Mouse (Mus musculus) left cerebral cortex, postnatal 10 days (tissue): Measurements from ENCODE around the gene Tgm7. TPM values are rescaled to one million over a fixed set of nuclear protein-coding genes. Genes with fewer than 3 reads are reported as not detected.
"Not testable (repeated sequence)": the region's sequence is repeated elsewhere in the genome, so short reads cannot be mapped to it uniquely, and the experiment has no call there.

Source experiments
- DNase-seq, 2 experiments: peaks; one replicate each; pipeline ENCODE4 v3.0.0; 2021 to 2022; ENCODE audit warnings: low spot score in 2 of 2, mixed read lengths in 1 of 2; ENCODE audit errors: extremely low spot score in 1 of 2
- intact Hi-C: fragments of 180-260 bp; cut with DNase I; formaldehyde crosslinking; loops from one replicate; pipeline ENCODE4 v1.15.1; 2025
- total RNA-seq, 2 experiments: library from RNA; stranded (reverse); gene quantifications; 2 replicates each; pipeline ENCODE4 v1.2.3; 2021

Tgm7 gene
- total RNA-seq: not detected

DNA sequence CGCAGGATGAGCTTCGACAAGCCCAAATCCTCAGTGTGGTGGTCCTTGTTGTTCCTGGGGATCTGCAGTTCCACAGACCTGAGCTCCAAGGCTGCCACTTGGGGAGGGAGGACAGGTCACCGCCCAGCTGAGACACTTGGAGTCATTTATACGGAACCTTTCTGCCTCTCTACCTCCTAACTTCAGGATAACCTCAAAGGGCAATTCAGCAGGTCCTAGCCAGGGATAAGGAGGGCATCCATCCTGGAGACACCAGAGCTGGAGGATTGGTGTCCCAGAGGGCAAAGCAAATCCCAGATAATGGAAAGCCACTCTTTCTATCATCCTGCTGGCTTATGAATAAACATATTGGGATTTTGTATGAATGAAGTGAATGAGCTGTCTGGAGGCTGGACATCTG, at the start of gene Tgm7:
Gene Tgm7, minus strand, starts transcription at position 101 of the 400 bp plus-strand sequence.
- no peak for DNase-seq
- intact Hi-C loops: no loop called here

DNA sequence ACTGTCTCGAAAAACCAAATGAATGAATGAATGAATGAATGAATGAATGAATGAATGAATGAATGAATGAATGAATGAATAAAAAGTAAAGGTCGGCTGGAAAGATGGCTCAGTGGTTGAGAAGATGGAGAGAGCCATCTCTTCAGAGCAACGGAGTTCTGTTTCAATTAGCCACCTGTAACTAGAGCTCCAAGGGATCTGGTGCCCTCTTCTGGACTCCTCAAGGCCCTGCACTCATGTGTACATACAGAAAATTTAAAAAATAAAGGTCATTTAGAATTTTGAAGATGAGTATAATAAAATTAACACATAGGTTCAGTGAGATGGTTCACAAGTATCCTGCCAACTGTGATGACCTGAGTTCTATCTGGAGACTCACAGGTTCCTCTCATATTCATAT, 43.5 kb upstream of the Tgm7 start:
- intact Hi-C loops: no loop called here
- no peak for DNase-seq

DNA sequence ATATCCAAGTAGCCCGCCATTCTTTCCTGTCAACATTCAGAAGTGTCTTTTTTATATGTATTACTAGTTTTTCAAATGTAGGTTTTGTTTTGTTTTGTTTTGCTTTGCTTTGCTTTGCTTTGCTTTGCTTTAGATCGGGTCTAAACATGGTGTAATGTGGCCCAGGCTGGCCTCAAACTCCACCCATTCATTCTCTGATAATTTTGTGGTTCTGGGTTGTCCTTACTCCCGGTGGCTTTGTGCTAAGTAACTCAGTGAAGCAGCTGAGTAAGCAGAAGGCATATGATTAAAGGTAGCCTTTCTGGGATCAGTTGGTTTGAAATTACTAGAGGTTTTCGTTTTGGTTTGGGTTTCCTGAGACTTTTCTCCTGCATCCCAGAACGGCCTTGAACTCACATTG, 40.1 kb upstream of the Tgm7 start:
- DNase-seq: no peak
- intact Hi-C loops: no loop called here

DNA sequence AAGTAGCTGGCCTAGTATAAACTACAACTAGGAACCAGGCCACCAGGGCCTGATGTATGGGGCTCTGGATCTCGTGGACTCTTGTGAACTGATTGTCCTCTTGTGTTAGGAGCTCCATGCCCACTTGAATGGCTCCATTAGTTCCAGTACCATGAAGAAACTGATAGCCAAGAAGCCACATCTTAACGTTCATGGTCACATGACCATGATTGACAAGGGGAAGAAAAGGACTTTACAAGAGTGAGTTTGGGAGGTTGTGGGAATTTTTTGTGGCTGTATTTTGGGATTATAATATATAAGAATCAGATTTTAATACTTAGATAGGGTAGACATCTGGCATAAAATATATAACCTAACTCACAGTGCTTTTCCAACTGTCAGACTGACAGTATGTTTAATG, 32.8 kb upstream of the Tgm7 start:
- no peak for DNase-seq
- intact Hi-C loops: no loop called here

DNA sequence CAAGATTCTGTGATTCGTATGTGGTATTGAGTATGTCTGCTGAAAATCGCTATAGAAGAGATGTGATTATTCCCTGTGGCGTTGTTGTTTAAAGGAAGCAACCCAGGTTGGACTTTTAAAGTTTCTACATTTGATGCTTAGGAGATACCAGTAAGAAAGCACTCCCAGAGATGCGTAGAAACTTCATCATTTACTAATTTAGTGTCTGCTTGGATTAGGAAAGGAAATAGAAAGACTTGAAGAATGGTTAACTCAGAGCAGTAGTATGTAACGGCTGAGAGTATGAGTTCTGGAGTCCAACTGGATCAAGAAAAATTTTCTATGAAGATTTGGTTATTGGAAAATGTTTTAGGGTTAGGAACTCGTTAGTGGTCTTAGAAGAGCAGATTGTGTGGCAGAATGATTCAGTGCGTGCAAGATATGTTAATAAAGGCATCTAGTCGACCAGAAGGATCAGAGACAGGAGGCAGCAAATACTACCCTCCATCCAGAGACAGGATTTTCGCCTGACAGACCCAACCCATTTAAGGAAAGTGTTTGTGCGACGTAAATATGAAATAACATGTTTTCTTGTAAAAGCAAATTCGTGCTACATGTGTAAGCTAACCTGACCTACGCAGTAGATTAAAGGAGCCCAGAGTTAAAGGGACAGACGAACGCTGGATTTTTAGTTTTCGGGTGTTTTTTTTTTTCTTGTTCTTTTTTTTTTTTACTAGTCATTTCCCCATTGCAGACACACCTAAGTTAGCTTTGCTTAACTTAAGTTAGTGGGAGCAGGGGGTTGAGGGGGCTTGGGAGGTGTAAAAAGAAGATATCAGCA, 31.8 kb upstream of the Tgm7 start:
- no peak for DNase-seq
- intact Hi-C loops: no loop called here

DNA sequence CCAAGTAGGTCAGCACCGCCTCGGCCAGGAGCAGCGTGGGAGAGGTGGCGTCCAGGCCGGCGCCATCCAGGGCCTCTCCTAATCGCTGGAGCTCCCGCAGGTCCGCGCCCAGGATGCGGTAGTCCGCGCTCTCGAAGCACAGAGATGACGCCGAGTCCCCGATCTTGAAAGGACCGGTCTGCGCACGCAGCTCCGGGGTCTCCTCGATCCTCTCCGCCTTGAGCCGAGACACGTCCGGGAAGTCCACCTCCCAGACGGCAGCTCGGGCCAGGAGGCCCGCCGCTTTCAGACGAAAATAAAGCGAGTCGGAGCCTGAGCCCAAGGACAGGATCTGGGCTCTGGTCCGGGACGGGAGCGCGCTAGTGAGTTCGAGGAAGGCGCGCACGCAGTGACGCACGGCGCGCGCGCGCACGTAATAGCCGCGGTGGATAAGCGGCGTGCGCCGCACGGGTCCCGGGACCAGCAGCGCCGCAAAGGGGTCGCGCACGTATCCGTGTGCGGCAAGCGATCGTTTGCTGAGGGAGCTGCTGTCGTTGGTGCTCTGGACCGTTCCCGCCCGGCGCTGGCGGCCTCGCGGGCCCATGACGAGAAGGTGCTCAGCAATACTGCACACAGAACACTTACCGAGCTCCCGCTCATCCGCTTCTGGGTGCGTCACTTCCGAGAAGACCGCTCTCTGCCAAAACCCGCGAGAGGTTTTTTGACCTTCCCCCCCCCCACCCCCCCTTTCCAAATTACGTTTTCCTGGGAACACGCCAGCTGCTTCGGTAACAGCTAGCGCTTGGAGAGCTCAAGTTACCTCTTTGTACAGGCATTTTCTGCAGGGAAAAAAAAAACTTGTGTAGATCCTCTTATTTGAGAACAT, 30.7 kb upstream of the Tgm7 start, which contains the start of the genes Adal and Lcmt2:
Gene Adal, plus strand, starts transcription at position 411 of the 865 bp plus-strand sequence.
Gene Lcmt2, minus strand, starts transcription at position 636 of the 865 bp plus-strand sequence.
- DNase-seq: peak; percentile 91 to 93
- intact Hi-C loops: no loop called here

DNA sequence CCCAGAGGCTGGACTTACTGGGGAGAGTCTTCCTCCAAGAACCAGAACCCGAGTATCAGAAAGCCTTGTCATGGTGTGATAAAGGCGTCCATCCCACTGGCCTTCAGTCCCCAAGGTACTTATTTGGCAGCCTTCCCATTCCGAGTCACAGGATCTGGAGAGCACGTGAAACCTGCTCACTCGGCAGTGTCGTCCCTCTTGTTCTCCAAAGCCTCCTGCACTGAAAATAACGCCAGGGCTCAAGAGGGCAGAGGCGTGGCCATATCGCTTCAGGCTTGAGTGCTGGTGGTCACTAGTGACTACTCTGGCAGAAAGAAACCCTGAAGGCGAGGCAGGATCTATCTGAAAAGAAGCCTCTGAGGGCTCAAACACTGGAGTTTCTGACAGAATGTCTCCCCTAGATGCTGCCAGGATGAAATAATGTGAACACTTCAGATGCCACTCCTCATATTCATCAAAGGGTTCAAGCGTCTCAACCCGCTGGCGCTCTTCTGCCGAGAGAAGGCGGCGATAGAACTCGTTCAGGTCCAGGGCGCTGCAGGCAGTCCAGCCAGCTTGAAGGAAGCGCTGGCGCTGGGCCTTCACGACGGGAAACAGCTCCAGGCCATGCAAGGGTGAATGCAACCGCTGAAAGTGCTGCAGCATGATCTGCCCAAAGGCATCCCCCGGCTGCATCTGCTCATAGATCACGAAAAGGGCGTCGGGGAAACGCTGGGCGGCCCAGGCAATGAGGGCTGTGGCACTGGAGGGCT, 29.8 kb upstream of the Tgm7 start:
- intact Hi-C loops: no loop called here
- DNase-seq: peak; percentile 8 to 28

DNA sequence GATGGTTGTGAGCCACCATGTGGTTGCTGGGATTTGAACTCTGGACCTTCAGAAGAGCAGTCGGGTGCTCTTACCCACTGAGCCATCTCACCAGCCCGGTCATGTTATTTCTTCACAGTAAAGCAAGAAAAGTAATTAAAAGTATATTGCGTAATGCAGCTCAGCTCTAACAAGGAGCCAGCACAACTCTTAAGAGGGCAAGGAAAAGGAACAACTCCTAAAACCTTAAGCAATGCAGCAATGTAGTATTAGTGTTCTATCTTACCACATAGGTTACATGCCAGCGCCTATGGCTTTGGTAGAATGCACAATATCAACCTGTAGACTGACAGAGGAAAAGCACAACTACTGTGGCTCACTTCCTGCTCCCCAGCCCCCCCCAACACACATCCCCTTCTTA, 27.8 kb upstream of the Tgm7 start:
- DNase-seq: no peak
- intact Hi-C loops: no loop called here

DNA sequence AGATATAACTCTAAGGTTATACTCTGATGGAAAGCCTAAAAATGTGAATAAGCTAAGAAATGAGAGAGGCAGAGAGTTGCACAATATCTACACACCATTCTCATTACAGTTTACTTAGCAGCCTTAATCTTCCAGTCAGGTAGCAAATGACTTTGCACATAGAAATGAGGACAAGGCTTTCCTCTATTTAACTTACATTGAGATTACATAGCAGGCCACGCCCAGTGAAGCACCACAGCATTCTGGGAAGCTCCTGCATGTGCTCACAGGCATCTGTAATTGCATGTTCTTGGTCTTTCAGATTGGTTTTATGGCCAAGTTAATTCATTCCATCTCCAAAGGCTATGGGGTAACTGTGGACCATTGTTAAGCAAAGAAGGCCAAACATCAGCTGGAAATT, 23.2 kb upstream of the Tgm7 start:
- intact Hi-C loops: no loop called here
- DNase-seq: no peak

DNA sequence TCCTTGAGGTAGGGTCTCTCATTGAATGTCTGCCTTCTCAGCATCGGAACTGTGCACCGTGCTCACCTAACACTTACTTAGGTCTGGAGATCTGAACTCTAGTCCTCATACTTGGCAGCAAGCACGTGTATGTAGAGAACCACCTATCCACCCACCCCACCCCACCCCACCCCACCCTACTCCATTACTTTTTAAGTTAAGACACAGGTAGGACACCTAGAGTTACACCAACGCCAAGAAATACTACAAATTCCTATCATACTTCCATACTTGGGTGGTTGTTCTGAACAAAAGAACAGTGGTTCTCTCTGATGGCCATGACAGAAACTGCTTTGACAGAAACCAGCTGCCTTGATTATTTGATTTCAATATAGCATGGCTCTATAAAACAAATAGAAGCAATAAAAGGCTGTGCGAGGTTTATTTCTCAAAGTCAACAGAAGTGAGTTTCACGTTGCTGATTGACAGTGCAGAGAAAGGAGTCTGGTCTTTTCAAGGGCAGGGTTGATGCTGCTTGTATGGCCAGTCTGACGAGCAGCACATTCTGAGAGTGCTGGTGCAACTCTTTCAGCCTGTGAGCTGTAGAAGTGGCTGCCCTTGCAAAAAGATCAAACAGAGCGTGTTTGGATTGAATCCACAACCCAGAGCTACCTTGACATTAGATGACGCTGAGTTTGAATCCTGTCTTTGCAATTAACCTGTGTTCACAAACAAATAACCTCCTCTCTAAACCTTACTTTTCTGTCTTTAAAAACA, 19.4 kb upstream of the Tgm7 start:
- intact Hi-C loops: no loop called here
- no peak for DNase-seq

DNA sequence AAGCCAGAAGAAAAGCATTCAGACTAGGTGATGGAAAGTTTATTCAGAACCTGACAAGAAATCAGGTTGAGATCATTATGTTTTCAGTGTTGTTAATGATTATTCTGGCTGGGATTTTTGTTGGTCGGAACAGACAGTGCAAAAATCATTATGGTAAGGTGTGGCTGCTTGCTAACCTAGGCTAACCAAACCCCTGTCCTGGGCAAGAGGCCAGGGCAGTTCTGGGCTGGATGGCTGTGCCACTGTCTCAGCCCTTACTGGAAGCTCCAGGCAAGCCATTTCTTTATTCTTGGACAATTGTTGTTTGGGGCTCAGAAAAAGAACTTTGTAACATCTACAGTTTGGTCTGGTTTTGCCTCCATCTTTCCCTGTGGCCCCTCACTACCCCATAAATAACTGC, 17.9 kb upstream of the Tgm7 start:
- no peak for DNase-seq
- intact Hi-C loops: no loop called here

DNA sequence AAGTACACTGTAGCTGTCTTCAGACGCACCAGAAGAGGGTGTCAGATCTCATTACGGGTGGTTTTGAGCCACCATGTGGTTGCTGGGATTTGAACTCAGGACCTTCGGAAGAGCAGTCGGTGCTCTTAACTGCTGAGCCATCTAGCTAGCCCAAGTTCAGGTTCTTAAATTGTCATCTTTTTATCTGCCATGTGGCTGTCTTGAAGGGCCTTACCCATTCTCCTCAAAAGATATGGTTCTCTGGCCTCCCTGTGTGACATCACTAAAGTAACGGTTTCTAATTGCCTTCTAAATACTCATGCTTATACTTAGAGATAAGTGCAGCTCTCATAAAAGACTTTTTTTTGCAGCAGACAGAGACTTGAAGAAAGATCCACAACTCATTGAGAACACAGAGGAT, 16.7 kb upstream of the Tgm7 start:
- DNase-seq, intact Hi-C loops: not testable (repeated sequence)

DNA sequence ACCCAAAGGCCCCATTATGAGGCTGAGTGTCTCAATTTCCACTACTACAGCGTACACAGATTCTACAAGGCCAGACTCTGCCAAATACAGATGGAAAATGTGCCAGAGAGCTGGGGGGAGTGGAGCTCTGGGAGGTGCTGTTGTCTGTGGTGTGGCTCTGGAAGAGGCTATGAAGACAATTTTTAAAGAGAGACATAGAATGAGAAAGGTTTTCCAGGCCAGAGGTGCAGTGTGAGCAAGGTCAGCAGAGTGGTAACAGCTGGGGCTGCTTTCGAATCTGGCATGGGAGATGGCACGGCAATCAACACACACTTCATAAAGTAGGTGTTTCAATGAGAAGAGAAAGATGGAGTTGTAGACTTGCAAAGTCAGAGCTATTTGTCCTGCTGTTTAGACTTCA, 9.7 kb upstream of the Tgm7 start:
- intact Hi-C loops: no loop called here
- DNase-seq: no peak

DNA sequence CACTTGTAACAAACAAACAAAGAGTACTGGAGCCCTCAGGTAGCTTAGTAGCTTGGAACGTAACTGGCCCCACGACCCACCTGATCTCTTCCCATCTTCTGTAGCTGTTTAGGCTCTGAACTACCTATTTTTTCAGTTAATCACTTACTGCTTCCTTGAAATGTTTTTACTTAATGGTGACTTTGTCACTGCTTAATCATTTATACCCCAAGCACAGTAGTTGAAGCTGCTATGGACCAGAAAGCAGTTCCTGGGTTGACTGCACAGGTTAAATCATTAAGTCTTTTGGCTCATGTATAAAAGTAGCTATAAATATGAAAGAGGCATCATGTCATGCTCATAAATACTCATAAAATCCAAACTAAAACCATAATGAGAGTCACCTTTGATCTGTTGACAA, 5.8 kb upstream of the Tgm7 start:
- no peak for DNase-seq
- intact Hi-C loops: no loop called here

DNA sequence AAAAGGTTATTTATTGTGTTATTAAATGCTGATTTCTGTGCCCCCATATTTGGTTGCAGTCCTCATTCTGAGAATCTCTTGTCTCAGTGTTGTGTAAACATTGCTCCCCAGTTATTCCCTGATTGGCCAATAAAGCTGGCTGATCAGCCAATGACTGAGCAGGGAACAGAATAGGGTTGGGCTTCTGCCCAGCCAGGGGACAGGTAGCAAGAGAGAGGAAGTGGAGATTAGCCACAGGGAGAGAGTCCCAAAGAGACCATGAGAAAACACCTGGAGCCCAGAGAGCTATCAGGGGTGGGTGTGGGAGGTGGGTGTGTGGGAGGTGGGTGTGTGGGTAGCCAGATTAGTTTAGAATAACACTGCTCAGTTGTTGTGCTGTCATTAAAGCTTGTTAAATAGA, 3.7 kb downstream of the Tgm7 start:
- intact Hi-C loops: no loop called here
- DNase-seq: no peak

DNA sequence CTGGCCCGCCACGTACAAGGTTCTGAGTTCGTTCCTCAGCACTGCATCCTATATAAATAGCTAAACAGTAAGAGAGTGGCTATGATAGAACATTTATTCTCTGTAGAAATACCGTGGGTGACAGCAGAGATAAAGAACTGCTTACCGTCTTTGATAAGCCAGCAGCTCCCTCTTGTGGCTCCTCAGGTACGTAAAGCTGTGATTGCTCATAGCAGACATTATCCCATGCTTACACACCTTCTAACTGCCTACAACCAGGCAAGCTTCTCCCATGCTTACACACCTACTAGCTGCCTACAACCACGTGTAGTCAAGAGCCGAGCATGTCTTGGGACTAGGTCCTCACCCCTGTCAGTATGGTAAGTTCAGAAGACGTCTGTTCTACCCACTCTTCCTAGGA, 7.5 kb downstream of the Tgm7 start:
- peak; percentile 68 to 71 for DNase-seq
- intact Hi-C loops: loop anchor here (2.0 kb wide), 1 partner anchor 61 kb away; no protein-coding TSS in a partner anchor

DNA sequence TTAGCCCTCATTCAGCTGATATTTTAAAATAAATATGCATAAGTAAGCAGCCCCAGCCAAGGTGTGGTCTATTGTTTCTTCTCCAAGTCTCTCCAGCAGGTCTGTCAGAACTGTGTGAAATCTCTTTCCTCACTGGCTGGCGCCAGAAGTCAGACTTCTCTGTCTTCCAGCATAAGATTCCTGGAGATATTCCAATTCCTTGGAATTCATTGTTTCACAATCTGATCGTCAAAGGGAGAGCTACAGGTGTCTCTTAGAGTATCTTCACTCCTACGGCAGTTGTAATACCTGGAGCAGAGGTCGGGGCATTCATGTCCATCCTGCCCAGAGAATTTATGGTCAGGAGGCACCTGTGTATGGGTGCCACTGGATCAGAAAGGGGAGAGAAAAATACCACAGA, 19.8 kb downstream of the Tgm7 start:
- intact Hi-C loops: no loop called here
- DNase-seq: no peak

DNA sequence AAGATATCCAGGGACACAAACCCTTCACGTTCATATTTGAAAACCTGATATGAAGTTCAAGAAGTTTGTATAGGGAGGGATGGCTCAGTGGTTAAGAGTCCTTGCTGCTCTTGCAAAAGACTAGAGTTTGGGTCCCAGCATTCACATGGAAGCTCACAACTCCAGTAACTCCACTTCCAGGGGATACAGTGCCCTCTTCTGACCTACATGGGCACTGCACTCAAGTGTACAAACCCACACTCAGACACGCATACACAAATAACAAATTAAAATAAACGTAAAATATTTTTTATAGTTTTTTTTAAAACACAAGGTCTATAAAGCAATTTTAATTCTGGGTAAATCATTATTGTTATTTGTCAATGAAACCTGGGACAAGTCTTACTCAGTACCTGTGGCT, 21.1 kb downstream of the Tgm7 start:
- intact Hi-C loops: no loop called here

More for the DNA sequence above, 21.1 kb downstream of the Tgm7 start:
- no peak for DNase-seq
